In the genomic region with DNA sequence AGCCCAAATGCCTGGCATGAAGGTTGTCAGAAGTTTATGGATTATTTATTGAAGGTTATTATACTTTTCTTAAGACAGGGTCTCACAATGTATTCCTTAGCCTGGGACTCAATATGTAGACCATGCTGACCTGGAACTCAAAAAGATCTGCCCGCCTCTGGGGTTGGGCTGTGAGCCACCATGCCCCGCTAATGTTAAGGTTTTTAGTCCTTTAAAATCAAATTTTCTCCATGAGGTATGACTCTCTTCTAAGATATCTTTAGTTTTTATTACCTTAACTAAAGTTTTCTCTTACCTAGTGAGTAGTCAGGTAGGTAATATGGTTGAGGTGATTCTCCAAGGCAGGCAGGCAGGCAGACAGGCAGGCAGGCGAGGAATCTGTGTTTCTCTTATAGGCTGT, we compare ENCODE assay signal across 8 mouse cellular contexts. TPM values are rescaled to one million over a fixed set of nuclear protein-coding genes. Genes with fewer than 3 reads are reported as not detected.
DNase-seq lines count a peak whose midpoint lies in the region; ATAC-seq and TF ChIP-seq lines count a peak whose summit lies in the region.

No protein-coding gene starts in this region.

- no peak for TF ChIP-seq POLR2A in kidney, adult 2 months (IDR thresholded peaks at IDR 0.05; ENCODE audit: low read depth, low read length)

- WGBS in kidney, embryonic 14.5 days: 57% methylated on average over 3 of the region's 3 CpGs
- WGBS in kidney, adult 2 months: 33% methylated on average over 3 of the region's 3 CpGs
- 67% methylated on average over 3 of the region's 3 CpGs for WGBS in hindbrain, embryonic 15.5 days
- 58% methylated on average over 3 of the region's 3 CpGs for WGBS in midbrain, embryonic 14.5 days

- H3K4me2 ChIP-seq in kidney, embryonic 14.5 days (replicated peaks; ENCODE audit: low read depth, low read length): peak overlapping the region; percentile 56
- H3K4me2 ChIP-seq in hindbrain, embryonic 15.5 days: peak overlapping the region; percentile 78
- H3K4me2 ChIP-seq in midbrain, embryonic 14.5 days (ENCODE audit: low read length): peak overlapping the region; percentile 87

- no peak for ATAC-seq in kidney, embryonic 14.5 days (ENCODE audit: low FRiP score, low TSS enrichment)
- ATAC-seq in hindbrain, embryonic 15.5 days (ENCODE audit: low FRiP score, low read depth): no peak
- ATAC-seq in midbrain, embryonic 14.5 days (ENCODE audit: low FRiP score, low TSS enrichment): no peak

- H3K27ac ChIP-seq in kidney, embryonic 14.5 days (ENCODE audit: low read depth, low read length): no peak overlapping the region
- no peak overlapping the region for H3K27ac ChIP-seq in kidney, adult 2 months (ENCODE audit: insufficient read depth, low read depth, low read length)
- H3K27ac ChIP-seq in hindbrain, embryonic 15.5 days (replicated peaks): peak overlapping the region; percentile 98; the same call in 1 of the 2 replicates
- 0 out of 2 replicates have a peak overlapping the region, but pooled peaks have one; percentile 97 for H3K27ac ChIP-seq in midbrain, embryonic 14.5 days (replicated peaks; ENCODE audit: low read depth, low read length)

- peak overlapping the region; percentile 100 for H3K9ac ChIP-seq in kidney, embryonic 14.5 days (ENCODE audit: low read depth, low read length)
- peak overlapping the region; percentile 96 for H3K9ac ChIP-seq in hindbrain, embryonic 15.5 days
- peak overlapping the region; percentile 99 for H3K9ac ChIP-seq in midbrain, embryonic 14.5 days (replicated peaks; ENCODE audit: low read length)

- no peak for TF ChIP-seq CTCF in kidney, adult 2 months (conservative IDR thresholded peaks at IDR 0.05; ENCODE audit: insufficient read depth, insufficient read length, low read depth, low read length)

- peak overlapping the region; percentile 96 for H3K4me3 ChIP-seq in kidney, embryonic 14.5 days (ENCODE audit: low read length)
- H3K4me3 ChIP-seq in kidney, adult 2 months (ENCODE audit: insufficient read depth, low read depth, low read length): no peak overlapping the region
- H3K4me3 ChIP-seq in hindbrain, embryonic 15.5 days: peak overlapping the region; percentile 91
- peak overlapping the region; percentile 95 for H3K4me3 ChIP-seq in midbrain, embryonic 14.5 days (replicated peaks; ENCODE audit: low read depth, low read length)

- DNase-seq in kidney, adult 2 months: no peak
- DNase-seq in c-Kit-positive CD71-positive TER-119-positive erythroid progenitor cells, embryonic 14.5 days (ENCODE audit: low spot score): peak; percentile 21
- DNase-seq in midbrain, embryonic 14.5 days: no peak
- no peak for DNase-seq in ovary, postnatal 10 days (ENCODE audit: low spot score)
- no peak for DNase-seq in cerebellum, postnatal 25 days
- DNase-seq in urinary bladder, adult 2 months (ENCODE audit: low spot score): no peak

- H3K36me3 ChIP-seq in kidney, embryonic 14.5 days (ENCODE audit: control insufficient read depth, insufficient read depth, low read length): peaks cover 25% of the 10 kb centered on the region
- no peaks in the 10 kb centered on the region; the same call in 1 of the 2 replicates for H3K36me3 ChIP-seq in kidney, adult 2 months (ENCODE audit: control insufficient read depth, insufficient read depth, low read length)
- peaks cover 10% of the 10 kb centered on the region for H3K36me3 ChIP-seq in hindbrain, embryonic 15.5 days
- H3K36me3 ChIP-seq in midbrain, embryonic 14.5 days (ENCODE audit: control insufficient read depth, insufficient read depth, low read length): peaks cover 22% of the 10 kb centered on the region

- H3K9me3 ChIP-seq in kidney, embryonic 14.5 days (ENCODE audit: control insufficient read depth, low read length): no peaks in the 10 kb centered on the region
- H3K9me3 ChIP-seq in hindbrain, embryonic 15.5 days: no peaks in the 10 kb centered on the region
- no peaks in the 10 kb centered on the region for H3K9me3 ChIP-seq in midbrain, embryonic 14.5 days (ENCODE audit: control insufficient read depth, low read length)

- H3K27me3 ChIP-seq in kidney, embryonic 14.5 days (ENCODE audit: control insufficient read depth, insufficient read depth, low read length): no peaks in the 10 kb centered on the region
- H3K27me3 ChIP-seq in kidney, adult 2 months (replicated peaks; ENCODE audit: control insufficient read depth, insufficient read depth, low read length): no peaks in the 10 kb centered on the region
- no peaks in the 10 kb centered on the region for H3K27me3 ChIP-seq in hindbrain, embryonic 15.5 days
- H3K27me3 ChIP-seq in midbrain, embryonic 14.5 days (ENCODE audit: control insufficient read depth, insufficient read depth, low read length): no peaks in the 10 kb centered on the region

- peaks cover 25% of the 10 kb centered on the region for H3K4me1 ChIP-seq in kidney, embryonic 14.5 days (ENCODE audit: control insufficient read depth, insufficient read depth, low read length)
- peaks cover 20% of the 10 kb centered on the region for H3K4me1 ChIP-seq in kidney, adult 2 months (ENCODE audit: control insufficient read depth, insufficient read depth, low read length)
- H3K4me1 ChIP-seq in hindbrain, embryonic 15.5 days (replicated peaks): peaks cover 48% of the 10 kb centered on the region
- peaks cover 31% of the 10 kb centered on the region for H3K4me1 ChIP-seq in midbrain, embryonic 14.5 days (ENCODE audit: control insufficient read depth, insufficient read depth, low read length)

RNA-seq across cellular contexts. Expression of a gene that starts 1.2 kb away (rescaled TPM):
- 8.7 and 17.2 TPM in 2 replicates for polyA plus RNA-seq in kidney, embryonic 14.5 days (2014; fragmentation: Nextera tagmentation; extraction: Ambion mirVana)
- polyA plus RNA-seq in kidney, adult 2 months (2012; rRNA removed): 13.8 and 14.5 TPM in 2 replicates
- polyA plus RNA-seq in hindbrain, embryonic 15.5 days (2015; fragmentation: Nextera tagmentation; extraction: Ambion mirVana): 8.9 and 9.5 TPM in 2 replicates
- 17.9 and 20.6 TPM in 2 replicates for polyA plus RNA-seq in midbrain, embryonic 14.5 days (2014; fragmentation: Nextera tagmentation; extraction: Ambion mirVana)
- polyA plus RNA-seq in urinary bladder, adult 2 months (2012; rRNA removed): 17.4 and 17.6 TPM in 2 replicates

RNA-seq across cellular contexts. Expression of a gene that starts 1.3 kb away (rescaled TPM):
- 109 TPM in 2 replicates for polyA plus RNA-seq in kidney, embryonic 14.5 days (2014; fragmentation: Nextera tagmentation; extraction: Ambion mirVana)
- 34.6 and 38.4 TPM in 2 replicates for polyA plus RNA-seq in kidney, adult 2 months (2012; rRNA removed)
- polyA plus RNA-seq in hindbrain, embryonic 15.5 days (2015; fragmentation: Nextera tagmentation; extraction: Ambion mirVana): 172 and 174 TPM in 2 replicates
- polyA plus RNA-seq in midbrain, embryonic 14.5 days (2014; fragmentation: Nextera tagmentation; extraction: Ambion mirVana): 156 and 169 TPM in 2 replicates
- 61.0 and 67.5 TPM in 2 replicates for polyA plus RNA-seq in urinary bladder, adult 2 months (2012; rRNA removed)

RNA-seq across cellular contexts. Expression of a gene that starts 14.9 kb away (rescaled TPM):
- polyA plus RNA-seq in kidney, embryonic 14.5 days (2014; fragmentation: Nextera tagmentation; extraction: Ambion mirVana): 70.1 and 71.3 TPM in 2 replicates
- 7.1 and 7.6 TPM in 2 replicates for polyA plus RNA-seq in kidney, adult 2 months (2012; rRNA removed)
- 31.1 and 32.0 TPM in 2 replicates for polyA plus RNA-seq in hindbrain, embryonic 15.5 days (2015; fragmentation: Nextera tagmentation; extraction: Ambion mirVana)
- polyA plus RNA-seq in midbrain, embryonic 14.5 days (2014; fragmentation: Nextera tagmentation; extraction: Ambion mirVana): 33.0 and 36.0 TPM in 2 replicates
- polyA plus RNA-seq in urinary bladder, adult 2 months (2012; rRNA removed): 10.2 and 12.4 TPM in 2 replicates

RNA-seq across cellular contexts. Expression of a gene that starts 43.6 kb away (rescaled TPM):
- polyA plus RNA-seq in kidney, embryonic 14.5 days (2014; fragmentation: Nextera tagmentation; extraction: Ambion mirVana): 49.4 and 63.7 TPM in 2 replicates
- 3.1 and 4.1 TPM in 2 replicates for polyA plus RNA-seq in kidney, adult 2 months (2012; rRNA removed)
- polyA plus RNA-seq in hindbrain, embryonic 15.5 days (2015; fragmentation: Nextera tagmentation; extraction: Ambion mirVana): 27.6 and 30.7 TPM in 2 replicates
- polyA plus RNA-seq in midbrain, embryonic 14.5 days (2014; fragmentation: Nextera tagmentation; extraction: Ambion mirVana): 24.6 and 33.4 TPM in 2 replicates
- polyA plus RNA-seq in urinary bladder, adult 2 months (2012; rRNA removed): 16.2 and 19.4 TPM in 2 replicates

Comparison
In these comparisons a context has a peak if more than half of its experiments do, and no peak if none do; other contexts are left out.
1. H3K27ac ChIP-seq: peak in hindbrain, embryonic 15.5 days (single experiment) and midbrain, embryonic 14.5 days (single experiment); none in kidney, embryonic 14.5 days (single experiment) and kidney, adult 2 months (single experiment).
2. Peak in every context shown above with its lines, with median percentiles within 50 percentile points of each other: H3K4me2 ChIP-seq and H3K9ac ChIP-seq.